Mouse (Mus musculus): Measurements from ENCODE around the gene Fam92b.
A peak's percentile ranks its signal among the peaks of the same experiment; 100 is the strongest.

The Fam92b gene

DNA sequence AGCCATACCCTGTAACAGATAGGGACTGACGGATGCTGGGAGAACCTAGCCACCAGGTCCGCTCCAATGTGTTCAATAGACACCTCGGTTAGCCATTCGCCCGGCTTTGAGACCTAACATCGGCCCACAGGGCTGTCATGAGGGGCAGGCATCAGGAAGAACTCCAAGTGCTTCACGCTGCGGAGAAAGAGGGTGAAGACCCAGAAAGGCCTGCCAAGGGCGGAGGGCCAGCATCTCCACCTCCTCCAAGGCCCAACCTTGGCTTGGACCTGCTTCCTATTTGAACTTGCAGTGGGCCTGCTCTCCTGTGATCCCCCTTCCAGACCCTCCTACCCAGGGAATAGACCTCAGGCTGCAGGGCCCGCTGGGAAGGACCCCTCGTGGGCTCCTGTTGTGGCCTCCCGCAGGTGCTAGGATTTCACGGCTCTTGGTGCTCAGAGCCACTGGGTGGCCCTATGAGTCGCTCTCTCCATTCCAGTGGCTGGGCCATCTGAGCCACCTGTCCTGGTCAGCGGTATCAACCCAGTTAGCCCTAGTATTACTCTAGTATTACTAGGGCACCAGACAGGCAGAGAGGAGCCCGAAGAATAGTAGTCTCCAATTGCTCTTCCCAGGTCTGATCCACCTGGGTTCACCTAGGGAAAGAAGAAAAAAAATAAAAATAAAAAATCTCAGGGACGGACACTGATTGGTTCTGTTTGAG, 13.0 kb upstream of the Fam92b start:
- DNase-seq (ENCODE audit: low spot score), result no peak

DNA sequence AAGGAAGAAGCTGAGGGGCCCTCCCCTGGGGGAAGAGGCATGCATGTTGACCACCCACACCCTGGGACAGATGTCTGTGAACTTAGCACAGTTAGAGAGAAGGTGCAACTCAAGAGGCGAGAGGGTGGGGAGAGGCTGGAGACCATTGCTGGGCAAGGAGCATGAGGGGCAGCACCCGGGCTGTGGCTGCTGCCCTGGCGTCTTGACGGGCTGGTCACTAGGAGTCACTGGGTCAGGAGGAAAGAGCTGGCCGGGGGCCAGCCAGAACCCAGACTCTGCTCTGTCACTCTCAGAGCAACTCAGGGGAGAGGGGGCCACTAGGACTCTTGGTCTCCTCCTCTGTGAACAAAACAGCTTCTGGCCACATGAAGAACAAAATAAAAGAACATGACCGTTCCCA, 12.2 kb upstream of the Fam92b start:
- DNase-seq (ENCODE audit: low spot score), result no peak

DNA sequence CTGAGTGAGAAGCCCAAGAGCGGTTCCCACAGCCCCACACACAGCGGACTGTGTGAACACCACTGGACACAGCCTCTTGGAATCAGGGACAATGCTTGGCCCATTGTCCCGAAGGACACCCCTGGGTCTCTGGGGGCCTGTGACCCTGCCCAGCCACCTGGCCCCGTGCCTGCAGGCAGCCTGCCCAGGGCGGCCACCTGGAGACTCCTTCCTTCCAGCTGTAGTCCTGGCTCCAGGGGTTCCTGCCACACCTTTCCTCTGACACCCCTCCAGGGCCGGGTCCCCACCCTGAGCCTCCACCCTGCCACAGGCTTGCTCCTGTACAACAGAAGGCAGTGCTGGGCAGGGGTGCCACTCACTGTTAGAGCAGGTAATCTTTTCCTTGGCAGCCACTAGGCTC, 11.2 kb upstream of the Fam92b start:
- DNase-seq (ENCODE audit: low spot score), result no peak

DNA sequence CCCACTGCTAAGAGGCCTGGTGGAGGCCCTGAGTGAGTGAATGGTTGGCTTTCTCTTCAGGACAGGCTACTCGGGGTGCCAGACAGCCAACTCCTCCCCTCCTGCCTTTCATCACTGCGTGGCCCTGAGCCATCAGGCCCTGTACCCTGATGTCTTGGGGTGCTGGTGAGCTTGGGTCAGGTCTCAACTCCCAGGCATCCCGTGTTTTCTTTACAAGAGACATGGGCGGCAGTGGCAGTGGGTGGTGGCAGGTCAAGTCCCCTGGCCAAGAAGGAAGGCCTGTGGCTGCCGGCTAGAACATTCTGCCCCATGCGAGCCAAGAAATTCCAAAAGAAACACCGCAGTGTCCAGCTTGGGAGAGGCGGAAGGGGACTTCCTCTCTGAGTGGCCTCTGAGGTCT, 9.2 kb upstream of the Fam92b start:
- DNase-seq (ENCODE audit: low spot score), result no peak

DNA sequence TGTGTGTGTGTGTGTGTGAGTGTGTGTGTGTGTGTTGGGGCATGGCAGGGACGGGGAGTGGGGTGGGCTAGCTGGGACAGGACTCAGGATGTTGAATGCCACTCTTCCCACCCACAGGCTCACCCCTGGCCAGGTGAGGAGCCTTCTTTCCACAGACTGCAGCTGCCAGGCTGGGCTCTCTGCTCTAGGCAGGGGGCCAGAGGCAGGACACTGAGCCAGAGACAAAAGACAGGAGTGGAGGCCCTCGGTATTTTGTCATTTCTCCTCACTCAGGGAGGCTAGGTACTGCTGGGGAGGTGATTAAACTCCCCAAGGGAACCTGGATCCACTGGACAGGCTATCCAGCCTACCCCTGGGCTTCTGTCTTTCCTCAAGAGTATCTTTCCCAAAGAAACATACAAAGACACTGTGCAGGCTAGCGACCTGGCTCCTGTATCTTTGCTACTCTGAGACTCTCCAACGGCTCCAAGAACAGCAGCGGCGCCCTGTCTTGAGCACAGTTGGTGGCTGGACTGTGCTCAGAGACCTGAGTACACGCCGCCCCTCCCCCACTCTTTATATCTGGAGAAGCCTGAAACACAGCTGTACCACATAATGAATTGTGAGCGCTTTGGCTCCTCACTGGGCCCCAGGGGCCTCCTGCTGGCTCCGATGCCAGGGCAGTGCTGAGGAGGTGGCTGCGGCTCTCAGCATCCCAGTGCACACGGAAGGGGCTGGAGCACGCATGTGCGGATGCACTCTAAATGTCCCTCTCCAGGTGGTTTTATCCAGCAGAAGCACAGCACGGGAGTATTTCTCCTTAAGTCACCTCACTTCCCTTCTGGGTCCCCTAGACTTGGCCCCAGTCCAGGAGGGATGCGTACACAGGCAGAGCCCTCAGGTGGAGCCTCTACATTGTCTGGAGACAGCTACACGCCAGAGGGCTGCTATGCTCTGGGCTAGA, 7.9 kb upstream of the Fam92b start:
- no peak for DNase-seq (ENCODE audit: low spot score)

DNA sequence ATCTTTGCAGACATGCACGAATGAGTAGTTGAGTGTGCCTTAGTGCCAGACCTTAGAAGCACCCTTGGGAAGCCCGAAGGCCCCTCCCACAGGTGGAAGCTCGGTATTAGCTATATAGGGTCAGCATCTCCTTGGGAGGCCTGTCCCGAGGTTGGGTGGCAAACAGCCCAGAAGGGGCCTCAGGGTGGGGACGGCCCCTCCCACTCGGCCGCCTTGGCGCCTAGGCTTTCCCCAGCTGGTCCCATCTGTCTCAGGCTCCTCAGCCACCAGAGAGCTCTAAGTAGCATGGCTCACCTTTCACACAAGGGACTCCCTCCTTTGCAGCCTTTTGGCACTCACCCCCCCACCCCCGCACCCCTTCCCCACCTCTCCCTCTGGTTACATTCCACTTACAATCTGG, 7.1 kb upstream of the Fam92b start:
- no peak for DNase-seq (ENCODE audit: low spot score)

DNA sequence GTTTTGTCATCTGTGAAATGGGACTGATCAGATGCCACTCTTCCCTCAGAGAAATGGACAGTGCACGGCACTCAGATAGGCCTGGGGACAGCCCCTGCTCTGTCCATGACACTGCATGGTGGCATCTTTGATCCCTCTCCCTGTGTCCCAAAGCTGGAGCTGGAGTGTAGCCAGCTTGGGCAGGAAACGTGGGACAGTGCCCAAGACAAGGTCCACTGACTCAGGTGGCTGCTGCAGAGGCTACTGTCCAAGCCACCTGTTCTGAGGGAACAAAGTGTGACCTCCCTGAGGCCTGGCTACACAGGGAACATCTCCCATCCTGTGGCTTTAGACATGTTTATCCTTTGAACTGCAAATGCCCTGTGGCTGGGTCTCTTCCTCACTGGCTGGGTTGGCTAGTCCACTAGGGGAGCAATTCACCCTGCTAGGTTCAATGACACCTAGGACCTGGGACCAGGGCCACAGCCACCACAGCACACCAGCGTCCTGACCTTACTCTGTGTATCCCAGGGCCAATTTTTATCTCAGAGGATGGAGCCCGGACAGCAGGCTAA, 4.7 kb upstream of the Fam92b start:
- no peak for DNase-seq (ENCODE audit: low spot score)

DNA sequence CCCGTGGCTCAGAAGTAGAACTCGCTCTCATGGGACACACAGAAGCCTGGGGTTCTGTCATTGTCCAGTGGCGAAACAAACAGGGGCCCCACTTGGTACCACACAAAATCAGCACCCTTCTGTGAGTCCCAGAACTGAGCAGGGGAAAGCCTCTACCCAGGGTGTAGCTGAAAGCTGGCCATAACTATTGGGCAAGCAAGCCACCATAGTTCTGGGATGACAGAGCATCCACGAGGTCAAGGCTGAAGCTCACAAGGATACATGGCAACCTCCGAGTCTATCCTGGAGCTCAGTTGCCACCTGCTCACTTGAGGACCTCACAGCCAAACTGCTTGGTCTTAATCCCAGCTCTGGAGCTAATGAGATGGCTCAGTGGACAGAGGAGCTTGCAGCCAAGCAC, 4.0 kb upstream of the Fam92b start:
- DNase-seq (ENCODE audit: low spot score), result no peak

DNA sequence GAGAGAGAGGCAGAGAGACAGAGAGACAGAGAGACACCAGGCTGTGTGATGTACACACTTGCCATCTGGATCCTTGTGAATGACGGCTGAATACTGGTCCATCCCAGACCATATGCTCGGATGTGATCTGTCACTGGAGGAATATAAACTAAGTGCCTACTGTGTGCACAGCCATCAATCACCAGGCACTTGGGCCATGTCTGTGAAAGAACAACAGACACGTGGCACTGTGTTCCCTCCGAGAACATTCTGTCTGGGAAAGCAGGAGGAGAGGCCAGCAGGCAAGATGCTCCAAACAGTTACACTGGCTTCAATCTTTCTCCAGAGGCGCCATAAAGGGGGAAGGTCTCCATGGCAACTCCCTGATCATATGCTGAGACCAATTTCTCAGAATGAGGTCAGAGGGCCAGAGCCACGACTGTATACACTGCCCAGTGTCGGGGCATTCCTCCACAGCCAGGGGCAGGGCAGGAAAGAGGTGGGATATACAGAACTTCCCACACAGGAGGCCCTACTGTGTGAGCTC, 3.2 kb upstream of the Fam92b start:
- DNase-seq (ENCODE audit: low spot score), result no peak

DNA sequence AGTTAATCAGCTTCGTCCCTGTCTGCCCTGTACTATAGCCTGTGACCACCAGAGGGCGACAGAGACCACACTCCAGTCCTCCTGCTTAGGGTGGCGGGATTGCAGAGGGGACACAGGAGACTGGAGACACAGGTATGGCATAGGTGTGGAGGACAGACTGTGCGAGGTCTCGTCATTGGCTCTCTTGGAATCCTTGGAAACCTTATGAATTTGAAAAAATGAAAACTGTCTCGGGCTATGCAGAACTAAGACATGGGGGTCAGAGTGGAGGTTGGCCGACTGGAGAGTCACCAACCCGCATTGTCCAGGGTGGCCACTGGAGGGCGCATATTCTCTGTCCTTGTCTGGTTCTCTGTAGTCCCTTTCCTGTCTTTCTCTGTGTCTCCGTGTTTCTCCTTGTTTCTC, 1.8 kb upstream of the Fam92b start:
- DNase-seq (ENCODE audit: low spot score), result peak; percentile 75

DNA sequence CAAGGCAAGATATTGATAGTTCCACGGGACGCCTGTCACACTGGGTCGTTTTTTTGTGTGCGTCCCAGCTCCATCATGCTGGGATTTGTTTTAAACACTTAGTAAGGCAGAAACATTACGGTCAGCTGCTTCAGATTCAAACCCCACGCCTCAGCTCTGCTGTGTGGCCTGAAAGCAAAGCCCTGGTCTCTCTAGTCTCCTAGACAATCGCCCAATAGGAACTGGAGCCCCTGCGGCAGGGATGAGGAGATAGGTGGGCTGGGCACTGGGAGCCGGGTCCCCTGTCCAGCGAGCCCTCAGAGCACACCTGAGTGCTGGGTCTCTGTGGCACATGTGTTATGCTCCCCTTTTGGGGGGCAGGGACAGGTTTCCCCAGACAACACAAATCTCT, 853 bp upstream of the Fam92b start:
- no peak for DNase-seq (ENCODE audit: low spot score)

DNA sequence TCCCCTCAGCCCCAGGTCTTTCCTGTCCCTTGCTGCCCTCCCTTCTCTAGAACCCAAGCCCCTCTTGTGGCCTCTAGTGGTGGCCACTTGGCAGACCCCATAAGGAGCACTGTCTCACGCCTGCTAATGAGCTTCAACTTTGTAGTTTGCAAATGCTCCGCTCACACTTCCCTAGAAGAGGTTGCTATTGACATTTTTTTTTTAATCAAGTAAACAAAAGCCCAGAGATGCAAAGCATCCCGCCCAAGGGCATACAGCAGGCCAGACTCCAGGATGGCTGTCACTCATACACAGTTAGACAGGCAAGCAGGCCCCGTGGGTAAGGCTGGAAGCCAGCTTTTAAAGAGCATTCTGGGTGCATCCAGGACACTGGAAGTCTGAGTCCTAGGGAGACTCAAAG, 661 bp downstream of the Fam92b start:
- DNase-seq (ENCODE audit: low spot score), result no peak

DNA sequence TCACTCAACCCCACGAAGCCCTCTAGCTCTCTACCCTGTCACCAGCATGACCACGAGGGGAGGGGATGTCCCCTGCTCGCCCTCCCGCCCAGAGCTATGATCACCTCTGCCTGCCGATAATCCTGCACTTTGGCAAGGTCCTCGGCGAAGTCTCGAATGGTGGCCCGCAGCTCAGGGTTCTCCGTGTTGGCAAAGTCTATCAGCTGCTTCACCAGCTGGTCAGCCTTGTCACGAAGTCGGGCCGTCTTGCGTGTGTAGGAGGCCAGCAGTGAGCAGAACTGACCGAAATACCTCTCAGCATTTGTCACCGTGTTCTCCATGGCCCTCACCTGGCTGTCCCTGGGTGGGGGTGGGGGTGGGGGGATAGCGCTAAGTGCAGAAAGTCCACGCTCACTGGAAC, 2.7 kb downstream of the Fam92b start:
- no peak for DNase-seq (ENCODE audit: low spot score)

DNA sequence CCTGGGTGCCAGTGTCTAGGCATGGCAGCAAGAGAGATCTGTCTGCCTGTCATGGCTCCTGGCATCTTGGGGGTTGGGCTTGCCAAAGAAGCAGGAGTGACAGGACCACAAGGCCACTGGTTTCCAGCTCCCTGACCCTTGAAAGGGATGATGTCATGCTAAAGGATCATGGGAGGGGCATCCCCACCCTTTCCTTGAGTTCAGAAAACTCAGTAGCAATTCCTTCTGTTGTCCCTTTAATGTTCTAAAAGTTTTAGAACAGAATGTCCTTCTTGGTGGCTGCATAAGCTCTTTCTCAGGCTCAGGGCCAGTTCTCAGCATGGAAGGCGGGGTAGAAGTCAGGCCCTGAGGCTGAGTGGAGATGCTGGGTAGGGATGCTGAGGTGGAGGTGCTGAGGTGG, 4.1 kb downstream of the Fam92b start:
- DNase-seq (ENCODE audit: low spot score), result no peak

DNA sequence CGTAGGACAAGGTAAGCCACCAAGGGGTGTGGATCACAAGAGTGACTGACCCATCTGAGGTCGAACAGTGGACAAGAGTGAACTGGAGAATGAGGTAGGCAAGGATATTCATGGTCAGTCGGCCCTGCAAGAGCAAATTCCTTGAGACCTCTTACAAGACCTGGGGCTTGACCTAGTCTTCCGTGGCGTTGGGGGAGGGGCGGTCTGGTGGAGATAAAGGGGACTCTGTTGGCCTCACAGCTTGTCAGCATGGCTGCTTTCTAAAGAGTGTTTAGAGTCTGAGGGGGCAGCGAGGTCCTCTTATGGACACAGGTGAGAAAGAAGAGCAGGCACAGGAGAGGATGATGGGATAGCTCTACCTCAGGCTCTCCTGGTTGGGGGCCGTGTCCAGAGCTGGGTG, 8.1 kb downstream of the Fam92b start:
- no peak for DNase-seq (ENCODE audit: low spot score)

DNA sequence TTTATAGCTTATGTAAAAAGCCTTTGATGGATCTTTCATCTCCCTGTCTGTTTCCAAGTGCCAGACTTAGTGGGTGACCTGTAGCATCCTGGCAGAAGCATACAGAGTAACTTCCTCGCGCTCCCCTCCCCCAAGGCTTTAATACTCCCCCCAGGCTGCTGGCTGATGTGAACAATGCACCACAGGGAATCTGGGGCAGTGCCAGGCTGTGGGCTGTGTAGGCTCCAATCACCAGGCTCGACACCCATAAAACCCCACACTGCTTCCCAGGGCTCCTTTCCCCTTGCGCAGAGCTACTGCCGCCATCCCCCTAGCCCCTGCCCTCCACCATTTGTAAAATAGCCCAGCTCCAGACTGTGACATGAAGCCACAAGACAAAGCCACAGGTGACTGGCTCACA, 9.4 kb downstream of the Fam92b start:
- no peak for DNase-seq (ENCODE audit: low spot score)

DNA sequence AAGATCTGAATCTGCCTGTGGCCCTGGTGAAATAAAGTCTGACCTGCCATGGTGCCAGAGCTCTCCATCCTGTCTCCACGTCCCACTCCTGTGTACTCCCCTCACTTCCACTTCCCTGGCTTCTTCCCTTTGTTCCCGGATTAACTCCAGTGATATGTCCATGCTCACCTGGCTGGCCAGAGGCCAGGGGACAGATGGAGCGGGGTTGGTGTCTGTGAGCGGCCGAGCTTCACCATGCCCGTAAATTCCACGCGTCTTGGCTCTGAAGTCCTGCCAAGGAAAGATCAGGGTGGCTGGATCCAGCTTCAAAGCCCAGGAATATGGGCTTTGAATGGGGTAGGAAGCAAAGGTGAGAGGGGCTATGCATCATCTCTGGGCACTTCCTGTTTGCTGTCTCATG, 10.1 kb downstream of the Fam92b start:
- no peak for DNase-seq (ENCODE audit: low spot score)

DNA sequence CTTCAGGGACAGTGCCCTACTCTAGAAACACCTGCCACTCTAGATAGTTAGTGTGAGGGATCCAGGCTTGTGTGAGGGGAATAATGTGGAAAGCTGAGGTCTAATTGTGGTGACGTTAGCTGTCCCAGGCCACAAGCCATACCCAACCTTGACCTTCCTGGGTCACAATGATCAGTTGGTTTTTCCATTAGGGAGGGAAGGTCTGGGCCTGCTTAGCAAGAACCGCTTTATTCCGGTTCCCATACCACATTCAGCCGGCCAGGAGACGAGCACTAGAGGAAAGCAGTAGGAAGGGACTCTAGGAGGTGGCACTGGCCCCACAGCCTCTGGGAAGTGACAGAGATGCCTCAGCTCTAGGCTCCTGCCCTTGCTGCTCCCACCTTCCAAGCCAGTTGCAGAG, 13.2 kb downstream of the Fam92b start:
- DNase-seq (ENCODE audit: low spot score), result no peak

DNA sequence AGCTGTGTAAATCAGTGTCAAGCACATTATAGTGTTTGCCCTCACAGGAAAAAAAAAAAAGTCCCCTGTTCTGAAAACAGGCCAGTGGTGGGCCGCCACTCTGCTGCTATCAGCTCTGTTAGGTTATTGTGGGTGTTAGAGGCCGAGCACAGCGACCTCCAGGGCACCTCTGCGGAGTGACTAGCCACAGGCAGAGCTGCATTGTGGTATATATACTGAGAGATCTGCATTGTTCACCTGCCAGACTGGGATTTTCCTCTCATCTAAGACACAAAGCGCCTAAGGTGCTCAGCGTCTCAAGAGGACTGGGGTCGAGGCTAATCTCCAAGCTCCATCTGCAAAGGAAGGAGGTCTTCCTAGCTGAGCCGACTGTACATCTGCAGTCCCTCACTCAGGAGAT, 13.9 kb downstream of the Fam92b start:
- no peak for DNase-seq (ENCODE audit: low spot score)

DNA sequence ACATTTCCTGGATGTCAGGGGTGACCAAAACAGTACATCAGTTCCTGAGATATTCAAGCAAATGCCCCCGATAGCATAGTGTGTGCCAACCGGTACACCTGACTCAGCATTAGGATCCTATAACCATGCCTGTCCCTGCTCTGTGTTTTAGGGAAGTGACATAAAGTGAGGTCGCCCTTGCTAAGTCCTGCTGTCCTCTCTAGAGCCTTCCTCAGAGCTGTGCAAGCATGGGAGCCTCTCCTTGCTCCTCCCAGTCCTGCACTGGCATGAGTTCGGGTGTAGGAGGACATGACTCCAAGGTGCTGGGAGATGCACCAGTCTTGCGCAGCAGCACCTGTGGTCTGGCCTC, 14.9 kb downstream of the Fam92b start:
- no peak for DNase-seq (ENCODE audit: low spot score)

DNA sequence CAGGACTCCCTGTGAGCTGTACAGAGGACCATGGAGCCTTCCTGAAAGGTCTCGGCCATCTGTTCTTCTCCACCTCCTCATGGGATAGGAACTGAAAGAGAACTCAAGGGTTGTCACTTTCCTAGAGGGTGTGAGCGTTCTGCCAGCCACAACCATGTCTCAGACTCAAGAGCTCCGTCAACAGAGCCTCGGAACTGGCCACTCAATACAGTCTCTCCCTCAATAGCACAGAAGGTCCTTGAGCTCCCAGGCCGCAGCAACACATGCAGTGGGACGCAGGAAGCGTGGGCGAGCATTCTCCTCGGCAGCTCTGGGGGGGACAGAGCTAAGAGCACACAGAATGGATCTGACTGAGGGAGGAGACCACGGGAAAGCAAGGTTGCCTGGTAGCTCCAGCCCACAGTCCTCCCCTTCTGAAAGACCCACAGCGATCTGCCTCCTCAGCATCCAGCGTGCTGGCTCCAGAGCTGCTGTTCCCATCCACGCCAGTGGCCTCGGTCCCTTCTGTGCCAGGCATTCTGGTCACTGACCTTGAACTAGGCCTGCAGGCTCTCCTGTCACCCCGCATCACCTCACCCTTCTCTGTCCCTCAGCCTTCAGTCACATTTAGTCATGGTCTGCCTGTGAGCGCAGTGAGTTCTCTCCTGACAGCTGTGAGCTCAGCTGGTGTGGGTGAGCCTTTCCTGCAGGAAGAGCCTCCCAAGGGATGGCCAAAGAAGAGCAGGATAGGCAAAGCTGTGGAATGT, 15.4 kb downstream of the Fam92b start:
- DNase-seq (ENCODE audit: low spot score), result no peak

DNA sequence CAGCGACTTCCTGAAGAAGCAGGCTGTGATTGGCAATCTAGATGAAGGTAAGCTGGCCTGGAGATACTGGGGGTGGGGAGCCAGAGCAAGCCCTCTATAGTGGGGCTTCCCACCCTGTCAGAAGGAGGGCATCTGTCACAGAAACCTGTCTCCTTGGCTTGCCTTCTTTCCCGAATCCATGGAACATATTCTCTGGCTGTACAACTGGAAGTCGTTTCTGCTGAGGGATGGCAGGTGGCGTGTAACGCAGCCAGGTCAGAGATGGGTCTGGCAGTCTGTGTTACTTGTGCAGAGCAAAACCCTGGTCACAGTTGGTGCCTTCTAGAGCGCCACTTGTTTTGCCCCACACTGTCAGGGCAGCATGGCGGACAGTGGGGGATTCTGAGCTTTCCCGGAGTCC, 16.9 kb downstream of the Fam92b start:
- DNase-seq (ENCODE audit: low spot score), result no peak
